Mouse (Mus musculus) frontal cortex, adult (tissue): ENCODE measurements around the gene Sidt2.
A peak's percentile ranks its signal among the peaks of the same experiment; 100 is the strongest.

Source experiments
- ATAC-seq: cut with Nextera tagmentation; 2 replicates; pipeline ENCODE4 v1.9.2; 2017; ENCODE audit warnings: mild to moderate bottlenecking, moderate library complexity, mixed read lengths; ENCODE audit not compliant: low TSS enrichment

The Sidt2 gene

DNA sequence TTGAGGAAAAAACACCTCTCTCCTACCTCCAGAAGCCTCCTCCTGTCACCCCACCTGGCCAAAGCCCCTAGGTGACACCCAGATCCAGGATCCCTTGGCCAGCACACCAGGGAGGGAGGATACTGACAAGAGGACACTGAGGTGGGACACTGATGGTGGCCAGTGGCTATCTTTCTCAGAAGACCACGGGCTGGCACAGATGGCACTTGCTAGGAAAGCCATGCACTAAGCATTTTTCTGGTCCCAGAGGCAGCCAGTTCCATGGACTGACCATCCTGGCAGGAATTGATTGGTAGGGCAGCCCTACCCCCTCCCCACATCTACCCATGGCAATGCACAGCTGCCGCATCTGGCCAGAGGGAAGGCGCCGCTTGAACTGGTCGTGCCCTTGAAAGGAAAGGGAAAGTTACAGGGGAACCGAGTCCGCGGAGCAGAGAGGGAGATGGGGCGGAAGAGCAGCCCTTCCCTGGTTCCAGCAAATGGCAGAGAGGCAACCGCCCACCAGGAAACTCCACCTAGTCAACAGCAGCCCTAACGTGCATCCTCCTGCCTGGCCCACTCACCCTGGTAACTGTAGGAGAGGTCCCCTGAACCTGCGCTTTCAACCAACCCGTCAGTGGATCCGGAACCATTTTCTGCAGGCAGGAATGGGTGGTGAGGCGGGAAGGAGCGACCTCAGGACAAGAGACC lies 8.7 kb downstream of the Sidt2 start:
- no peak for ATAC-seq

DNA sequence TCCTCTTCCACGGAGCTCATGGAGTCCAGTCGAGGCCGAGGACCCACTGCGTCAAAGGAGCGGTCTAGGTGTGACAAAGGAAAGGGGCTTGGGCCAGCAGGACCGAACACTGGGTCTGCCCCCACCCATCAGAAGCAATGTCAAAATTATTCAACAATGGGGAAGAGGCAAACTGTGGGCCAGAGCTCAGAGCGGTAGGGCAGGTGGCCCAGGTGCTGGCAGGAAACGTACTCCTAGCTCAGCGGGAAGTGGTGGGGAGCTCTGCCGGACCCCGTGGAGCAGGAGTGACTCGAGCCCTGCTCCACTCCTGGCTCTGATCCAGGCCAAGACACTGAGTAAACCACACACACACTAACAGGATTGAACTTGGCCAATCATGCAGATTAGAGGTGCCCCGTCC lies 9.3 kb downstream of the Sidt2 start:
- no peak for ATAC-seq

- ATAC-seq: no peak
Observed at GRCm38 (mm10) chr9:45944506-45945400, 10.3 kb downstream of the Sidt2 start.

DNA sequence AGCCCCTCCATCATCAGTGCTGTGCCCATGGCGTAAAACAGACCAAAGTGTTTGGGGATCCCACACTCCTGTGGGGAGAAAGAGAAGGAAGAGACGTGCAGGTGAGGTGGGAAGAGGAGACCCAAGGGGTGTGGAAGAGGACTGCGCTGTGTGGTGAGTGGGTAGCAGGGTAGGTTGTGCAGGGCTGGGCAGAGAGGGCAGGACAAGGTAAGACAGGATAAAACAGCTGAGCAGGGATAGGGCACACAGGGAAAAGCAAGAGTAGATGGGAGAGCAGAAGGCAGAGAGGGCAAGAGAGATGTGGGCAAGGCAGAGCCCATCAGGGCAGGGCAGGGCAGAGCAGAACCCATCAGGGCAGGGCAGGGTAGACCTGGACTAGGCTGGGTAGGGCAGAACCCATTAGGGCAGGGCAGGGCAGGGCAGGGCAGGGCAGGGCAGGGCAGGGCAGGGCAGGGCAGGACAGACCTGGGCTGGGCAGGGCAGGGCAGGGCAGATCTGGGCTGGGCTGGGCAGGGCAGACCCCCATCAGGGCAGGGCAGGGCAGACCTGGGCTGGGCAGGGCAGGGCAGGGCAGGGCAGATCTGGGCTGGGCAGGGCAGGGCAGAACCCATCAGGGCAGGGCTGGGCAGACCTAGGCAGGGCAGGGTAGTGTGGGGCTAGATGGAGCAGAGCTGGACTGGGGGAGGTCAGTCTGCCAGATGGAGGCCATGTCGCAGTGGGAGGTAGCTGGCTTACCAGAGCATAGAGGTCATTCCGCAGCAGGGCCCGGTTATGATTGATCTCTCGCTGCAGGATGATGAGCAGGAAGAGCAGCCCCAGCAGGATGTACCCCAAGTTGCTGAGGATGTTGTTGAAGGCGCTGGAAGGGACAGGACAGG lies 11.2 kb downstream of the Sidt2 start:
- ATAC-seq: no peak

DNA sequence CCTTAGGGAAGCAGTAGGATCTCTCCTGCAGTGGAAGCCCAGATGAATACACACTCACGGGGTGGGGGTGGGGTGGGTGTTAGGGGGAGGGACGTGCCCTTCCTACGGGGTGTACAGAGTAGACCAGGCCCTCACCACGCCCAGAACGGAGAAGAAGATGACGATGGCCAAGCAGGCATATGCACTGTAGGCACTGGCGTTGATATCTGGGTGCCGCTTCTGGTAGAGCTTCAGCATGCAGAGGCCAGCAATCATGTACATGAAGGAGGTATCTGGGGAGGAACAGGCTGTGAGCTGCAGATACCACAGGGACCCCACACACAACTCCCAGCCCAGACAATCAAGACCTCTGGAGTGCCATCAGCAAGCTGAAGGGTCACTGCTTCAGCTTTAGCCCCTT lies 12.1 kb downstream of the Sidt2 start:
- ATAC-seq: no peak

- no peak for ATAC-seq
Observed at GRCm38 (mm10) chr9:45942464-45942863, 12.6 kb downstream of the Sidt2 start.

GRCm38 (mm10) chr9:45941329-45941888 lies 13.6 kb downstream of the Sidt2 start:
- ATAC-seq: no peak

DNA sequence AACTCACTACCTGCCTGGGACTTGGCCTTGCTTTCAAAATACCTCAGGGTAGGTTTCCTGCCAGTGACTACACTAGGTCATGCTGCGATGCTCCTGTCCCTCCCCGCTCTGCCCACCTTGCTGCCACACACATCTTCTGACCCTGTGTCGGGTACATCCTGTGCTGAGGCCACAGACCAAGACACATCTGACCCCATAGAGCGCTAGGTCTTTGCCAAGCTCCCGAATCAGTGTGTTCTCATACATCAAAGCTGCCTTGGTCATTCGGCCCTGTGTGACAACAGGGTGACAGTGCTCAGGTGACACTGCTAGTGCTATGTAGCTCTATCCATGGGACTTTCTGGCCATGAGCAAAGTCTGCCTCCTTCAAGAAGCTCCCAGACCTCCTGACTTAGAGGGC lies 15.3 kb downstream of the Sidt2 start:
- no peak for ATAC-seq

DNA sequence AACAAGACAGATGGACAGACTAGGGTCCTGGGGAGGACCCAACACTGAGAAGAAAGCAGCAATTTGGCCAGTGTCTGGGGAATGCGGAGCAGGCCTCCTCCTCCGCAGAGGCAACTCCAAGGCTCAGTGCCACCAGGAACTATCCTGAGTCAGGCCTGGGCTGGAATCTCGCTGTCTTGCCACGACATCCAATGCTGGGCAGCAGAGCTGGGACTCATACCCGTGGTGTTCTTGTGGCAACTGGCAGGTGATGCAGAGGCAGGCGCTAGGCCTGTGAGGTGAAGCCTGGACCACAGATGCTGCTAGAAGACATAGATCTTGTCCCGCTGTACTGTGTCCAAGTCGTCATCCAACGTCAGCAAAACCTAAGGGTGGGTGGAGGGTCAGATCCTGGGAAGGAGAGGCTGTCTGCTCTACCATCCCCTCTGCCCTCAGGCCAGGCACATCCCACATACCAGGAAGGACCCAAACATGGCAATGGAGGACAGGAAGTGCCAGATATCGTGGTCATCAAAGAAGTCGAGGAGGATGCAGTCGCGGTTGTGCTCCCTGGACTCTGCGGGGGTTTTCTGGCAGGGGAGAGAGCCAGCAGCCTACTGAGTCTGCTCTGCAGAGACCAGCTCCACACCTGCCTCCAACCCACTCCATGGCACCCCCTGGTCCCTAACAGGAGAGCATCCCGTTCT lies 16.0 kb downstream of the Sidt2 start:
- no peak for ATAC-seq

DNA sequence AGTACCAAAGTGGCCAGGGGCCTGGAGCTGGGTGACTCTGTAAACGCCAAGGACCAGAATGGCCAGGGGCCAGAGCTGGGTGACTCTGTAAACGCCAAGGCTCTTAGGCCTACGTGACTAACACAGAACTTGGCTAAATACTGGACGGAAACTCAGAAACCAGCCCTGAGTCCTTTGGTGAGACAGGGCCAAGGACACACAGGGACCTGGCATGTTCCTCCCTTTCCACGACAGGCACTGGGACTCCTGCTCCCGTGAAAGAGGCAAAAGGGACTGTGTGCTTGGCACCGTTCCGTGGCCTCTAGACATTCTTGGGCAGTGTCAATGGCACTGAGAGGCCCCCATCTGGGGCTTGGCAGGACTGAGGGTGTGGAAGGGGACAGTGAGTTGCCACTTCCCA lies 17.0 kb downstream of the Sidt2 start:
- no peak for ATAC-seq

DNA sequence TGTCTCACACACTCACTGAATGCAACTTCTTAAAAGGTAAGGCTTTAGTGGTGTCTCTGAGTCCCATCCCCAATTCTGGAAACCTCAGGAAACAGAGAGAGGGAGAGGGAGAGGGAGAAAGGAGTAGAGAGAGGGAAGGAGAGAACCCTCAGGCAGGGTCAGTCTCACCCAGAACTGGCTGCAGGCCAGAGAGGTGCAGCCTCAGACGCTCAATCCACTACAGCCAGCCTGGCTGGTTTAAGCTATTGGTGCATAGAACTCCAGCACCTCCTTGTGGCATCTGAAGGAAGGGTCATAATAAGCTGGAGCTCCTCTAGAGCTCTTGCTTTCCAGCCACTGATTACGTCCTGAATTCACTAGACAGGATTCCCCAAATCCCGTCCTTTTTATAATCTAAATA lies 18.2 kb downstream of the Sidt2 start:
- ATAC-seq: peak; percentile 69

GRCm38 (mm10) chr9:45935628-45936210 lies 19.3 kb downstream of the Sidt2 start, which contains the start of gene Tagln:
Tagln (minus strand) TSS chr9:45936058.
- no peak for ATAC-seq

GRCm38 (mm10) chr9:45932571-45933415 lies 22.3 kb downstream of the Sidt2 start:
- ATAC-seq: peak; percentile 64

GRCm38 (mm10) chr9:45931958-45932357 lies 23.1 kb downstream of the Sidt2 start:
- no peak for ATAC-seq

GRCm38 (mm10) chr9:45929285-45929684 lies 25.8 kb downstream of the Sidt2 start:
- ATAC-seq: no peak

DNA sequence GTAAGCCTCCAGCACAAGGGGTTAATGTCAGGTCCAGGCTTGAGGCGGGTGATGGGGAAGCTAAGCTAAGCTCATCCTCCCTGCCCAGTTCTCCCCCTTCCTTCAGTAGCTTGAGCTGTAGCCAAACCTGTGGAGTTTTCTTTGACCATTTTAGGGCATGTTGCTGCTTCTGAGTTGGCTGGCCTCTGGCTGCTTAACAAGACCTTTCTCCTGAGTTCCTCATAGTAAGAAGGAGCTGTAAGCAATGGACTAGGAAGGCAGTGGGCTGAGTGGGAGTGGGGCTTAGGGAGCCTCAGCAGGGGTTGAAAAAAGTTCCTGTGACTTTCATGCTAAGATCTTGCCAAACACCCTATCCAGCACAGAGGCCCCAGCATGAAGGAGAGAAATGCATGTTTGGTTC lies 35.2 kb downstream of the Sidt2 start:
- ATAC-seq: no peak

GRCm38 (mm10) chr9:45917041-45917934 lies 37.8 kb downstream of the Sidt2 start:
- peak; percentile 69 for ATAC-seq

- ATAC-seq: peak; percentile 70
Observed at GRCm38 (mm10) chr9:45915659-45916058, 39.4 kb downstream of the Sidt2 start.

DNA sequence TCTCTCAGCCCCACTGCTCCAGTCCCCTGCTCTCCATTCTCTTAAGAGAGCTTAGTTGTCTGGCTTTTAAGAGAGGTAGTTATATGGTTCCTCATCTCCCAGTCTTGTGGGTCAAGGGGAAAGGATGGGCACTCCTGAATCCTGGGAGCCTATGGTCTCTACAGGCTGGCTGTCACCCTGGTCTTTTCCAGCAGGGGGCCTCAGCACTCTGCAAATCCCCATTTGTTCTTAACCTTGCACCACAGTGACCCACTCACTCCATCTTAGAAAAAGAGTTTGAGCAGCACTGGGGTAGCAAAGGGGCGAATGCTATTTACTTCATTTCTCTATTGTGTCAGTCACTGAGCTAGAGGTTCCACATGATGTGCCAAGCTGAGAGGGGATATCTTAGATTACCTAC lies 43.4 kb downstream of the Sidt2 start:
- no peak for ATAC-seq
